Mouse (Mus musculus): ENCODE data around the gene Cecr2. TPM values are rescaled to one million over a fixed set of nuclear protein-coding genes. Genes with fewer than 3 reads are reported as not detected.

The Cecr2 gene
- polyA plus RNA-seq (2015; fragmentation: Nextera tagmentation; extraction: Ambion mirVana), result 3.9 and 4.8 TPM in 2 replicates

GRCm38 (mm10) chr6:120665816-120666760 is at the start of gene Cecr2:
TSS of gene Cecr2 (plus strand) at chr6:120666369.
- H3K27me3 ChIP-seq (ENCODE audit: insufficient read depth, low read length), result no peaks in the 10 kb centered on the region
- H3K4me1 ChIP-seq (ENCODE audit: insufficient read depth, low read length), result peaks cover 13% of the 10 kb centered on the region
- H3K4me3 ChIP-seq (ENCODE audit: low read length), result peak within 1 kb of the TSS; percentile 84
- peak; percentile 90 for ATAC-seq (ENCODE audit: low FRiP score, low TSS enrichment)
- no peaks in the 10 kb centered on the region for H3K9me3 ChIP-seq (ENCODE audit: low read length)
- WGBS, result under 1% methylated on average over 88 of the region's 127 CpGs
- peak within 1 kb of the TSS; percentile 97 for H3K27ac ChIP-seq (ENCODE audit: low read length)
- H3K9ac ChIP-seq (replicated peaks; ENCODE audit: low read length), result peak within 1 kb of the TSS; percentile 87
- H3K36me3 ChIP-seq (ENCODE audit: insufficient read depth, low read length), result no peaks in the 10 kb centered on the region
- H3K4me2 ChIP-seq (replicated peaks; ENCODE audit: low read depth, low read length), result peak within 1 kb of the TSS; percentile 80

- Histone ChIP-seq H3K27ac (ENCODE audit: low read length) (no peak overlapping the region), H3K27me3 (ENCODE audit: insufficient read depth, low read length) (no peaks in the 10 kb centered on the region), H3K9ac (replicated peaks; ENCODE audit: low read length) (no peak overlapping the region), H3K4me1 (ENCODE audit: insufficient read depth, low read length) (peaks cover 10% of the 10 kb centered on the region; the same call in 1 of the 2 replicates), H3K36me3 (ENCODE audit: insufficient read depth, low read length) (no peaks in the 10 kb centered on the region), H3K9me3 (ENCODE audit: low read length) (no peaks in the 10 kb centered on the region), H3K4me3 (ENCODE audit: low read length) (no peak overlapping the region), H3K4me2 (replicated peaks; ENCODE audit: low read depth, low read length) (no peak overlapping the region)
- WGBS, result 76% methylated on average over 5 of the region's 5 CpGs
- ATAC-seq (ENCODE audit: low FRiP score, low TSS enrichment), result no peak
These were observed 48.6 kb upstream of the Cecr2 start for GRCm38 (mm10) chr6:120617586-120617985.

GRCm38 (mm10) chr6:120618518-120619402 is 47.4 kb upstream of the Cecr2 start:
- no peaks in the 10 kb centered on the region for H3K27me3 ChIP-seq (ENCODE audit: insufficient read depth, low read length)
- no peak for ATAC-seq (ENCODE audit: low FRiP score, low TSS enrichment)
- no peak overlapping the region for H3K4me3 ChIP-seq (ENCODE audit: low read length)
- H3K9me3 ChIP-seq (ENCODE audit: low read length), result no peaks in the 10 kb centered on the region
- WGBS, result 47% methylated on average over 4 of the region's 4 CpGs
- H3K4me2 ChIP-seq (replicated peaks; ENCODE audit: low read depth, low read length), result no peak overlapping the region
- no peaks in the 10 kb centered on the region for H3K36me3 ChIP-seq (ENCODE audit: insufficient read depth, low read length)
- peaks cover 6% of the 10 kb centered on the region; the same call in 1 of the 2 replicates for H3K4me1 ChIP-seq (ENCODE audit: insufficient read depth, low read length)
- H3K27ac ChIP-seq (ENCODE audit: low read length), result no peak overlapping the region
- no peak overlapping the region for H3K9ac ChIP-seq (replicated peaks; ENCODE audit: low read length)

- Histone ChIP-seq H3K4me3 (ENCODE audit: low read length) (no peak overlapping the region), H3K4me2 (replicated peaks; ENCODE audit: low read depth, low read length) (no peak overlapping the region), H3K9me3 (ENCODE audit: low read length) (no peaks in the 10 kb centered on the region), H3K36me3 (ENCODE audit: insufficient read depth, low read length) (no peaks in the 10 kb centered on the region), H3K9ac (replicated peaks; ENCODE audit: low read length) (no peak overlapping the region), H3K27me3 (ENCODE audit: insufficient read depth, low read length) (no peaks in the 10 kb centered on the region), H3K27ac (ENCODE audit: low read length) (no peak overlapping the region), H3K4me1 (ENCODE audit: insufficient read depth, low read length) (peaks cover 10% of the 10 kb centered on the region; the same call in 1 of the 2 replicates)
- no peak for ATAC-seq (ENCODE audit: low FRiP score, low TSS enrichment)
- WGBS, result 84% methylated on average over 3 of the region's 3 CpGs
These were observed 46.0 kb upstream of the Cecr2 start for GRCm38 (mm10) chr6:120620193-120620592.

- H3K27me3 ChIP-seq (ENCODE audit: insufficient read depth, low read length), result no peaks in the 10 kb centered on the region
- ATAC-seq (ENCODE audit: low FRiP score, low TSS enrichment), result no peak
- no peak overlapping the region for H3K4me2 ChIP-seq (replicated peaks; ENCODE audit: low read depth, low read length)
- WGBS, result 33% methylated on average over 8 of the region's 8 CpGs
- H3K36me3 ChIP-seq (ENCODE audit: insufficient read depth, low read length), result no peaks in the 10 kb centered on the region
- H3K4me3 ChIP-seq (ENCODE audit: low read length), result no peak overlapping the region
- no peak overlapping the region for H3K27ac ChIP-seq (ENCODE audit: low read length)
- no peaks in the 10 kb centered on the region for H3K9me3 ChIP-seq (ENCODE audit: low read length)
- H3K9ac ChIP-seq (replicated peaks; ENCODE audit: low read length), result peak overlapping the region; percentile 24; the same call in 1 of the 2 replicates
- peaks cover 5% of the 10 kb centered on the region; the same call in 1 of the 2 replicates for H3K4me1 ChIP-seq (ENCODE audit: insufficient read depth, low read length)
These were observed 41.1 kb upstream of the Cecr2 start for GRCm38 (mm10) chr6:120625081-120625480.

GRCm38 (mm10) chr6:120627096-120627495 is 39.1 kb upstream of the Cecr2 start:
- Histone ChIP-seq H3K4me2 (replicated peaks; ENCODE audit: low read depth, low read length) (no peak overlapping the region), H3K9ac (replicated peaks; ENCODE audit: low read length) (no peak overlapping the region), H3K4me1 (ENCODE audit: insufficient read depth, low read length) (peaks cover 5% of the 10 kb centered on the region; the same call in 1 of the 2 replicates), H3K4me3 (ENCODE audit: low read length) (no peak overlapping the region), H3K9me3 (ENCODE audit: low read length) (no peaks in the 10 kb centered on the region), H3K27me3 (ENCODE audit: insufficient read depth, low read length) (no peaks in the 10 kb centered on the region), H3K27ac (ENCODE audit: low read length) (no peak overlapping the region), H3K36me3 (ENCODE audit: insufficient read depth, low read length) (no peaks in the 10 kb centered on the region)
- WGBS, result 68% methylated on average over 2 of the region's 2 CpGs
- no peak for ATAC-seq (ENCODE audit: low FRiP score, low TSS enrichment)

GRCm38 (mm10) chr6:120628963-120629362 is 37.2 kb upstream of the Cecr2 start:
- no peak for ATAC-seq (ENCODE audit: low FRiP score, low TSS enrichment)
- no peak overlapping the region for H3K4me2 ChIP-seq (replicated peaks; ENCODE audit: low read depth, low read length)
- no peak overlapping the region for H3K27ac ChIP-seq (ENCODE audit: low read length)
- H3K36me3 ChIP-seq (ENCODE audit: insufficient read depth, low read length), result no peaks in the 10 kb centered on the region
- WGBS, result 64% methylated on average over 2 of the region's 2 CpGs
- no peaks in the 10 kb centered on the region for H3K27me3 ChIP-seq (ENCODE audit: insufficient read depth, low read length)
- H3K9me3 ChIP-seq (ENCODE audit: low read length), result no peaks in the 10 kb centered on the region
- H3K4me3 ChIP-seq (ENCODE audit: low read length), result no peak overlapping the region
- no peak overlapping the region for H3K9ac ChIP-seq (replicated peaks; ENCODE audit: low read length)
- H3K4me1 ChIP-seq (ENCODE audit: insufficient read depth, low read length), result peaks cover 5% of the 10 kb centered on the region; the same call in 1 of the 2 replicates

- no peaks in the 10 kb centered on the region for H3K27me3 ChIP-seq (ENCODE audit: insufficient read depth, low read length)
- ATAC-seq (ENCODE audit: low FRiP score, low TSS enrichment), result no peak
- H3K36me3 ChIP-seq (ENCODE audit: insufficient read depth, low read length), result no peaks in the 10 kb centered on the region
- H3K9me3 ChIP-seq (ENCODE audit: low read length), result no peaks in the 10 kb centered on the region
- no peak overlapping the region for H3K4me2 ChIP-seq (replicated peaks; ENCODE audit: low read depth, low read length)
- no peak overlapping the region for H3K9ac ChIP-seq (replicated peaks; ENCODE audit: low read length)
- no peak overlapping the region for H3K4me3 ChIP-seq (ENCODE audit: low read length)
- 71% methylated on average over 8 of the region's 8 CpGs for WGBS
- H3K27ac ChIP-seq (ENCODE audit: low read length), result no peak overlapping the region
- H3K4me1 ChIP-seq (ENCODE audit: insufficient read depth, low read length), result no peaks in the 10 kb centered on the region; the same call in 1 of the 2 replicates
These were observed 30.7 kb upstream of the Cecr2 start for GRCm38 (mm10) chr6:120635391-120636028.

- no peaks in the 10 kb centered on the region for H3K27me3 ChIP-seq (ENCODE audit: insufficient read depth, low read length)
- ATAC-seq (ENCODE audit: low FRiP score, low TSS enrichment), result no peak
- H3K9ac ChIP-seq (replicated peaks; ENCODE audit: low read length), result no peak overlapping the region
- H3K36me3 ChIP-seq (ENCODE audit: insufficient read depth, low read length), result no peaks in the 10 kb centered on the region
- no peak overlapping the region for H3K4me3 ChIP-seq (ENCODE audit: low read length)
- H3K9me3 ChIP-seq (ENCODE audit: low read length), result no peaks in the 10 kb centered on the region
- peaks cover 9% of the 10 kb centered on the region; the same call in 1 of the 2 replicates for H3K4me1 ChIP-seq (ENCODE audit: insufficient read depth, low read length)
- 29% methylated on average over 4 of the region's 4 CpGs for WGBS
- H3K4me2 ChIP-seq (replicated peaks; ENCODE audit: low read depth, low read length), result no peak overlapping the region
- H3K27ac ChIP-seq (ENCODE audit: low read length), result no peak overlapping the region
These were observed 26.6 kb upstream of the Cecr2 start for GRCm38 (mm10) chr6:120639547-120639946.

All from kidney, embryonic 16.5 days (tissue).